Mouse (Mus musculus): Measurements from ENCODE around the gene Olfr646. TPM values are rescaled to one million over a fixed set of nuclear protein-coding genes. Genes with fewer than 3 reads are reported as not detected.

Gene Olfr646
- polyA plus RNA-seq, 1 experiment from 2014 or later, result not detected

- no peaks in the 10 kb centered on the region for H3K9me3 ChIP-seq (replicated peaks; ENCODE audit: control insufficient read depth, low read length)
- H3K36me3 ChIP-seq (ENCODE audit: control insufficient read depth, insufficient read depth, low read length), result no peaks in the 10 kb centered on the region
- WGBS (ENCODE audit: insufficient replicate concordance), result 80% methylated on average over 2 of the region's 2 CpGs
- H3K4me2 ChIP-seq, result no peak within 1 kb of the TSS
- H3K9ac ChIP-seq (ENCODE audit: low read depth, low read length), result no peak within 1 kb of the TSS
- ATAC-seq (replicated peaks; ENCODE audit: insufficient number of reproducible peaks, low FRiP score, low TSS enrichment), result no peak
- H3K27ac ChIP-seq (ENCODE audit: low read depth, low read length), result no peak within 1 kb of the TSS
- no peaks in the 10 kb centered on the region for H3K4me1 ChIP-seq (ENCODE audit: control insufficient read depth, insufficient read depth, low read length)
- H3K27me3 ChIP-seq (ENCODE audit: control insufficient read depth, insufficient read depth, low read length), result no peaks in the 10 kb centered on the region
- H3K4me3 ChIP-seq (ENCODE audit: low read depth, low read length), result no peak within 1 kb of the TSS
Observed at GRCm38 (mm10) chr7:104150456-104150855, 45.8 kb downstream of the Olfr646 start, which contains the start of gene Ubqlnl. Gene Ubqlnl, minus strand, starts transcription at chr7:104150556.

Other genes with a start within 250 kb of the Olfr646 start
- not detected in 2 replicates for gene Olfr66, start 218.6 kb upstream of the Olfr646 start, polyA plus RNA-seq (2014; fragmentation: Nextera tagmentation; extraction: Ambion mirVana)
- not detected in 2 replicates for gene Olfr64, start 210.4 kb upstream of the Olfr646 start, polyA plus RNA-seq (2014; fragmentation: Nextera tagmentation; extraction: Ambion mirVana)
- not detected in 2 replicates for gene Olfr65, start 201.4 kb upstream of the Olfr646 start, polyA plus RNA-seq (2014; fragmentation: Nextera tagmentation; extraction: Ambion mirVana)
- not detected in 2 replicates for gene Olfr631, start 176.0 kb upstream of the Olfr646 start, polyA plus RNA-seq (2014; fragmentation: Nextera tagmentation; extraction: Ambion mirVana)
- gene Olfr632, start 170.5 kb upstream of the Olfr646 start, polyA plus RNA-seq (2014; fragmentation: Nextera tagmentation; extraction: Ambion mirVana), result 0.07 and 0.11 TPM in 2 replicates
- not detected in 2 replicates for gene Olfr633, start 160.4 kb upstream of the Olfr646 start, polyA plus RNA-seq (2014; fragmentation: Nextera tagmentation; extraction: Ambion mirVana)
- not detected in 2 replicates for gene Olfr635, start 133.7 kb upstream of the Olfr646 start, polyA plus RNA-seq (2014; fragmentation: Nextera tagmentation; extraction: Ambion mirVana)
- not detected in 2 replicates for gene Olfr638, start 106.1 kb upstream of the Olfr646 start, polyA plus RNA-seq (2014; fragmentation: Nextera tagmentation; extraction: Ambion mirVana)
- gene Olfr639, start 87.6 kb upstream of the Olfr646 start, polyA plus RNA-seq (2014; fragmentation: Nextera tagmentation; extraction: Ambion mirVana), result 0.03 TPM in 1 of 2 replicates, not detected in the other
- gene Olfr640, start 79.3 kb upstream of the Olfr646 start, polyA plus RNA-seq (2014; fragmentation: Nextera tagmentation; extraction: Ambion mirVana), result not detected in 2 replicates
- not detected in 2 replicates for gene Olfr641, start 69.4 kb upstream of the Olfr646 start, polyA plus RNA-seq (2014; fragmentation: Nextera tagmentation; extraction: Ambion mirVana)
- not detected in 2 replicates for gene Olfr642, start 52.2 kb upstream of the Olfr646 start, polyA plus RNA-seq (2014; fragmentation: Nextera tagmentation; extraction: Ambion mirVana)
- not detected in 2 replicates for gene 4930516K23Rik, start 43.4 kb upstream of the Olfr646 start, polyA plus RNA-seq (2014; fragmentation: Nextera tagmentation; extraction: Ambion mirVana)
- not detected in 2 replicates for gene Olfr644, start 33.0 kb upstream of the Olfr646 start, polyA plus RNA-seq (2014; fragmentation: Nextera tagmentation; extraction: Ambion mirVana)
- not detected in 2 replicates for gene Olfr645, start 19.4 kb upstream of the Olfr646 start, polyA plus RNA-seq (2014; fragmentation: Nextera tagmentation; extraction: Ambion mirVana)
- gene Ubqln5, start 25.0 kb downstream of the Olfr646 start, polyA plus RNA-seq (2014; fragmentation: Nextera tagmentation; extraction: Ambion mirVana), result not detected in 2 replicates
- gene Olfr643, start 32.5 kb downstream of the Olfr646 start, polyA plus RNA-seq (2014; fragmentation: Nextera tagmentation; extraction: Ambion mirVana), result not detected in 2 replicates
- not detected in 2 replicates for gene Ubqln3, start 38.4 kb downstream of the Olfr646 start, polyA plus RNA-seq (2014; fragmentation: Nextera tagmentation; extraction: Ambion mirVana)
- gene Ubqlnl, start 45.7 kb downstream of the Olfr646 start, polyA plus RNA-seq (2014; fragmentation: Nextera tagmentation; extraction: Ambion mirVana), result not detected in 2 replicates
- not detected in 2 replicates for gene Olfm5, start 60.0 kb downstream of the Olfr646 start, polyA plus RNA-seq (2014; fragmentation: Nextera tagmentation; extraction: Ambion mirVana)
- 0.24 and 0.30 TPM in 2 replicates for gene Olfr648, start 78.5 kb downstream of the Olfr646 start, polyA plus RNA-seq (2014; fragmentation: Nextera tagmentation; extraction: Ambion mirVana)
- gene Olfr649, start 91.1 kb downstream of the Olfr646 start, polyA plus RNA-seq (2014; fragmentation: Nextera tagmentation; extraction: Ambion mirVana), result not detected in 2 replicates
- gene Trim6, start 113.9 kb downstream of the Olfr646 start, polyA plus RNA-seq (2014; fragmentation: Nextera tagmentation; extraction: Ambion mirVana), result 9.8 and 9.9 TPM in 2 replicates
- 2.2 and 2.9 TPM in 2 replicates for gene Trim34a, start 139.6 kb downstream of the Olfr646 start, polyA plus RNA-seq (2014; fragmentation: Nextera tagmentation; extraction: Ambion mirVana)
- gene Trim5, start 183.2 kb downstream of the Olfr646 start, polyA plus RNA-seq (2014; fragmentation: Nextera tagmentation; extraction: Ambion mirVana), result 0.42 and 0.57 TPM in 2 replicates
- gene Trim12a, start 210.6 kb downstream of the Olfr646 start, polyA plus RNA-seq (2014; fragmentation: Nextera tagmentation; extraction: Ambion mirVana), result 9.3 and 10.6 TPM in 2 replicates
- 0.20 TPM in 1 of 2 replicates, not detected in the other for gene Trim34b, start 224.6 kb downstream of the Olfr646 start, polyA plus RNA-seq (2014; fragmentation: Nextera tagmentation; extraction: Ambion mirVana)
- 1.6 and 2.8 TPM in 2 replicates for gene Trim12c, start 248.5 kb downstream of the Olfr646 start, polyA plus RNA-seq (2014; fragmentation: Nextera tagmentation; extraction: Ambion mirVana)